Mouse (Mus musculus) midbrain, embryonic 10.5 days (tissue): ENCODE results near the gene Amy2a5. TPM values are rescaled to one million over a fixed set of nuclear protein-coding genes. Genes with fewer than 3 reads are reported as not detected.
"Not testable (repeated sequence)": the region's sequence is repeated elsewhere in the genome, so short reads cannot be mapped to it uniquely, and the experiment has no call there.

Experiments used
- DNase-seq: peaks from one replicate; pipeline ENCODE4 v3.0.0-alpha.2; 2017; ENCODE audit warnings: low spot score
- H3K27ac ChIP-seq: fragments of 300-500 bp; sonication (generic); replicated peaks from 2 replicates; pipeline ENCODE4 v1.5.1; 2016; ENCODE audit warnings: mild to moderate bottlenecking
- H3K27me3 ChIP-seq: fragments of 300-500 bp; sonication (generic); 2 replicates; pipeline ENCODE4 v1.6.1; 2016; ENCODE audit warnings: low read depth, mild to moderate bottlenecking; ENCODE audit not compliant: poor library complexity, severe bottlenecking
- H3K36me3 ChIP-seq: fragments of 300-500 bp; sonication (generic); 2 replicates; pipeline ENCODE4 v1.6.1; 2016; ENCODE audit warnings: mild to moderate bottlenecking, moderate library complexity
- H3K4me1 ChIP-seq: fragments of 300-500 bp; sonication (generic); 2 replicates; pipeline ENCODE4 v1.6.1; 2016
- H3K4me3 ChIP-seq: fragments of 300-500 bp; sonication (generic); 2 replicates; pipeline ENCODE4 v1.5.1; 2016; ENCODE audit warnings: mild to moderate bottlenecking, moderate library complexity
- H3K9me3 ChIP-seq: fragments of 300-500 bp; sonication (generic); replicated peaks from 2 replicates; pipeline ENCODE4 v1.6.1; 2016; ENCODE audit warnings: mild to moderate bottlenecking
- WGBS: fragments of 180-500 bp; shearing (Covaris S2); methylation state at CpG from one replicate; pipeline ENCODE4 v1.1.7; 2016; 5-methylcytosine and 5-hydroxymethylcytosine counted together
- polyA plus RNA-seq: library from polyadenylated mRNA; unstranded; fragments of >200 nt; fragmentation: Nextera tagmentation; extraction: Ambion mirVana; gene quantifications from 2 replicates; pipeline ENCODE4 v1.2.1, GENCODE M21; 2016

Gene Amy2a5
- polyA plus RNA-seq = 0.14 and 0.36 TPM in 2 replicates

GRCm38 (mm10) chr3:113258737-113259136 is at the start of gene Amy2a5:
Amy2a5 (minus strand) TSS chr3:113258837.
- not testable (repeated sequence) for H3K4me3 ChIP-seq, DNase-seq, H3K9me3 ChIP-seq, H3K4me1 ChIP-seq, H3K36me3 ChIP-seq, H3K27me3 ChIP-seq, H3K27ac ChIP-seq
- no CpG with 5 or more reads among the region's 4 CpGs for WGBS

GRCm38 (mm10) chr3:113291349-113291748 is 32.7 kb upstream of the Amy2a5 start, which contains the start of gene Amy2a4:
Amy2a4 (minus strand) TSS chr3:113291449.
- not testable (repeated sequence) for H3K27me3 ChIP-seq, H3K9me3 ChIP-seq, H3K4me1 ChIP-seq, H3K27ac ChIP-seq, H3K36me3 ChIP-seq, H3K4me3 ChIP-seq, DNase-seq
- WGBS = no CpG with 5 or more reads among the region's 4 CpGs

GRCm38 (mm10) chr3:113280285-113280684 is 21.6 kb upstream of the Amy2a5 start:
- not testable (repeated sequence) for H3K27me3 ChIP-seq, H3K36me3 ChIP-seq, H3K4me1 ChIP-seq, DNase-seq, H3K9me3 ChIP-seq, H3K27ac ChIP-seq, H3K4me3 ChIP-seq

- not testable (repeated sequence) for H3K9me3 ChIP-seq, H3K36me3 ChIP-seq, DNase-seq, H3K27me3 ChIP-seq, H3K27ac ChIP-seq, H3K4me3 ChIP-seq, H3K4me1 ChIP-seq
Observed at GRCm38 (mm10) chr3:113279586-113279985, 20.9 kb upstream of the Amy2a5 start.

GRCm38 (mm10) chr3:113227115-113227514 is 31.5 kb downstream of the Amy2a5 start:
- Histone ChIP-seq H3K4me3 (no peak overlapping the region), H3K9me3 (no peaks in the 10 kb centered on the region), H3K27ac (no peak overlapping the region), H3K27me3 (no peaks in the 10 kb centered on the region), H3K4me1 (no peaks in the 10 kb centered on the region), H3K36me3 (no peaks in the 10 kb centered on the region)
- DNase-seq = no peak
- 100% methylated on average over 1 of the region's 1 CpGs for WGBS

Other genes with a start within 250 kb of the Amy2a5 start
- gene Amy2a4, start 32.6 kb upstream of the Amy2a5 start, polyA plus RNA-seq = 0.12 TPM in 1 of 2 replicates, not detected in the other
- 0.12 TPM in 1 of 2 replicates, not detected in the other for gene Amy2a3, start 65.2 kb upstream of the Amy2a5 start, polyA plus RNA-seq
- gene Amy2a2, start 97.8 kb upstream of the Amy2a5 start, polyA plus RNA-seq = 0.12 TPM in 1 of 2 replicates, not detected in the other